13 mouse cellular contexts compared by ENCODE assay signal in genomic region chr8:126391541-126391940, GRCm38 (mm10). TPM values are rescaled to one million over a fixed set of nuclear protein-coding genes. Genes with fewer than 3 reads are reported as not detected.
A peak's percentile ranks its signal among the peaks of the same experiment; 100 is the strongest.
DNase-seq lines count a peak whose midpoint lies in the region; ATAC-seq and TF ChIP-seq lines count a peak whose summit lies in the region.
"Had no signal": no experiment of that assay in that cellular context is flagged by ENCODE, and none has a peak within 500 bp of the region (broad histone marks: within the 10 kb centered on the region; RNA-seq: fewer than 3 reads in every experiment).

No protein-coding gene starts in this region.

- DNase-seq in adipocyte (ENCODE audit: low spot score), result peak; percentile 7
- peak; percentile 66 to 74 for DNase-seq in cerebellum, postnatal 36 days
- DNase-seq in limb, embryonic 14.5 days (ENCODE audit: low spot score), result peak; percentile 21
- DNase-seq in thymus, adult 18-20 months, result no peak
- DNase-seq in layer of hippocampus, adult 8-10 months (ENCODE audit: low spot score in 2 of 2), result no peak
- no peak for DNase-seq in urinary bladder, postnatal 10 days (ENCODE audit: low spot score)
- DNase-seq: right cerebral cortex, adult 18-20 months had no signal

- no peak overlapping the region for H3K4me3 ChIP-seq in hindbrain, embryonic 15.5 days
- no peak overlapping the region for H3K4me3 ChIP-seq in hindbrain, embryonic 12.5 days
- no peak overlapping the region for H3K4me3 ChIP-seq in limb, embryonic 14.5 days (replicated peaks; ENCODE audit: low read length)
- H3K4me3 ChIP-seq: erythroblast, embryonic 14.5 days; heart, embryonic 13.5 days had no signal

- 64% methylated on average over 2 of the region's 2 CpGs for WGBS in hindbrain, embryonic 15.5 days
- WGBS in hindbrain, embryonic 12.5 days, result 88% methylated on average over 2 of the region's 2 CpGs
- 49% methylated on average over 2 of the region's 2 CpGs for WGBS in limb, embryonic 14.5 days

- ATAC-seq in hindbrain, embryonic 15.5 days (ENCODE audit: low FRiP score, low read depth), result 0 out of 2 replicates have a peak, but pooled peaks have one; percentile 51
- ATAC-seq in hindbrain, embryonic 12.5 days (ENCODE audit: low FRiP score), result no peak
- ATAC-seq in limb, embryonic 14.5 days (ENCODE audit: low FRiP score, low read depth), result no peak

- no peak for TF ChIP-seq POLR2A in limb, embryonic 14.5 days (IDR thresholded peaks at IDR 0.05; ENCODE audit: borderline replicate concordance, extremely low read depth, insufficient read depth, insufficient read length)

- H3K27me3 ChIP-seq in hindbrain, embryonic 15.5 days, result no peaks in the 10 kb centered on the region
- H3K27me3 ChIP-seq in hindbrain, embryonic 12.5 days, result 0 out of 2 replicates have a peak, but pooled peaks cover 3% of the 10 kb centered on the region
- no peaks in the 10 kb centered on the region for H3K27me3 ChIP-seq in limb, embryonic 14.5 days (ENCODE audit: control insufficient read depth, insufficient read depth, low read length)

- H3K9me3 ChIP-seq in hindbrain, embryonic 15.5 days, result no peaks in the 10 kb centered on the region
- no peaks in the 10 kb centered on the region for H3K9me3 ChIP-seq in hindbrain, embryonic 12.5 days (replicated peaks)
- H3K9me3 ChIP-seq in limb, embryonic 14.5 days (ENCODE audit: control insufficient read depth, low read length), result no peaks in the 10 kb centered on the region
- H3K9me3 ChIP-seq: heart, embryonic 13.5 days had no signal

- H3K4me2 ChIP-seq in hindbrain, embryonic 15.5 days, result no peak overlapping the region
- H3K4me2 ChIP-seq in hindbrain, embryonic 12.5 days (replicated peaks), result no peak overlapping the region
- H3K4me2 ChIP-seq in limb, embryonic 14.5 days (replicated peaks; ENCODE audit: low read depth, low read length, severe bottlenecking), result no peak overlapping the region
- H3K4me2 ChIP-seq: heart, embryonic 13.5 days had no signal

- H3K9ac ChIP-seq in hindbrain, embryonic 15.5 days, result no peak overlapping the region
- no peak overlapping the region for H3K9ac ChIP-seq in hindbrain, embryonic 12.5 days
- peak overlapping the region; percentile 12; the same call in 1 of the 2 replicates for H3K9ac ChIP-seq in limb, embryonic 14.5 days (ENCODE audit: low read depth, low read length, severe bottlenecking)
- H3K9ac ChIP-seq: heart, embryonic 13.5 days; liver, embryonic 14.5 days had no signal

- 0 out of 2 replicates have a peak, but pooled peaks cover 6% of the 10 kb centered on the region for H3K4me1 ChIP-seq in hindbrain, embryonic 15.5 days (replicated peaks)
- peaks cover 4% of the 10 kb centered on the region; the same call in 1 of the 2 replicates for H3K4me1 ChIP-seq in hindbrain, embryonic 12.5 days
- H3K4me1 ChIP-seq in limb, embryonic 14.5 days (ENCODE audit: control insufficient read depth, insufficient read depth, low read length), result no peaks in the 10 kb centered on the region
- H3K4me1 ChIP-seq: heart, embryonic 13.5 days had no signal

- no peaks in the 10 kb centered on the region for H3K36me3 ChIP-seq in hindbrain, embryonic 15.5 days
- H3K36me3 ChIP-seq in hindbrain, embryonic 12.5 days, result no peaks in the 10 kb centered on the region
- H3K36me3 ChIP-seq in limb, embryonic 14.5 days (ENCODE audit: control insufficient read depth, insufficient read depth, low read length), result no peaks in the 10 kb centered on the region
- H3K36me3 ChIP-seq: heart, embryonic 13.5 days had no signal

- no peak overlapping the region for H3K27ac ChIP-seq in hindbrain, embryonic 15.5 days (replicated peaks)
- H3K27ac ChIP-seq in hindbrain, embryonic 12.5 days, result no peak overlapping the region
- H3K27ac ChIP-seq in limb, embryonic 14.5 days (replicated peaks; ENCODE audit: low read depth, low read length), result no peak overlapping the region
- H3K27ac ChIP-seq: heart, embryonic 13.5 days; liver, embryonic 14.5 days; stomach, postnatal 0 days had no signal

RNA-seq across cellular contexts. Expression of gene Coa6, which starts 30.8 kb away (rescaled TPM):
- polyA plus RNA-seq in hindbrain, embryonic 15.5 days (2015; fragmentation: Nextera tagmentation; extraction: Ambion mirVana), result 40.4 and 45.0 TPM in 2 replicates
- polyA plus RNA-seq in hindbrain, embryonic 12.5 days (2016; fragmentation: Nextera tagmentation; extraction: Ambion mirVana), result 39.5 and 43.2 TPM in 2 replicates
- polyA plus RNA-seq in limb, embryonic 14.5 days (2012; rRNA removed), result 38.9 and 46.5 TPM in 2 replicates
- 48.5 and 51.1 TPM in 2 replicates for polyA plus RNA-seq in limb, embryonic 14.5 days (2014; fragmentation: Nextera tagmentation; extraction: Ambion mirVana)
- 10 to 100 TPM; 19.2 to 23.9 (median 22.2) TPM for total RNA-seq in layer of hippocampus, adult 8-10 months (2022)

Comparison
In these comparisons a context has a peak if more than half of its experiments do, and no peak if none do; other contexts are left out.
1. DNase-seq: peak in adipocyte (single experiment), cerebellum, postnatal 36 days (2 of 2) and limb, embryonic 14.5 days (single experiment); none in thymus, adult 18-20 months (0 of 2), layer of hippocampus, adult 8-10 months (0 of 2) and urinary bladder, postnatal 10 days (single experiment).